Mouse (Mus musculus): ENCODE data around the gene Fbxw11. TPM values are rescaled to one million over a fixed set of nuclear protein-coding genes. Genes with fewer than 3 reads are reported as not detected.

The Fbxw11 gene
- polyA plus RNA-seq, 1 experiment from 2014 or later, result 95.8 TPM

GRCm38 (mm10) chr11:32725171-32725570 lies 82.6 kb downstream of the Fbxw11 start:
- no peak overlapping the region for H3K4me3 ChIP-seq (ENCODE audit: low read depth, low read length)
- H3K27ac ChIP-seq (ENCODE audit: low read depth, low read length), result no peak overlapping the region
- no peaks in the 10 kb centered on the region for H3K27me3 ChIP-seq (ENCODE audit: control insufficient read depth, insufficient read depth, low read length)
- no peak for DNase-seq (ENCODE audit: low spot score)
- H3K9ac ChIP-seq (ENCODE audit: low read length), result no peak overlapping the region
- no peak overlapping the region for H3K4me2 ChIP-seq (ENCODE audit: low read depth, low read length, severe bottlenecking)
- H3K9me3 ChIP-seq (ENCODE audit: control insufficient read depth, low read length), result no peaks in the 10 kb centered on the region
- 94% methylated on average over 9 of the region's 9 CpGs for WGBS
- H3K4me1 ChIP-seq (replicated peaks; ENCODE audit: control insufficient read depth, insufficient read depth, low read length), result no peaks in the 10 kb centered on the region
- no peaks in the 10 kb centered on the region for H3K36me3 ChIP-seq (ENCODE audit: control insufficient read depth, insufficient read depth, low read length)
- ATAC-seq (replicated peaks; ENCODE audit: low FRiP score), result no peak

- DNase-seq (ENCODE audit: low spot score), result no peak
- Histone ChIP-seq H3K9ac (ENCODE audit: low read length) (no peak overlapping the region), H3K9me3 (ENCODE audit: control insufficient read depth, low read length) (no peaks in the 10 kb centered on the region), H3K4me1 (replicated peaks; ENCODE audit: control insufficient read depth, insufficient read depth, low read length) (no peaks in the 10 kb centered on the region), H3K4me3 (ENCODE audit: low read depth, low read length) (no peak overlapping the region), H3K4me2 (ENCODE audit: low read depth, low read length, severe bottlenecking) (no peak overlapping the region), H3K27ac (ENCODE audit: low read depth, low read length) (no peak overlapping the region), H3K36me3 (ENCODE audit: control insufficient read depth, insufficient read depth, low read length) (no peaks in the 10 kb centered on the region; the same call in 1 of the 2 replicates), H3K27me3 (ENCODE audit: control insufficient read depth, insufficient read depth, low read length) (no peaks in the 10 kb centered on the region)
- no peak for ATAC-seq (replicated peaks; ENCODE audit: low FRiP score)
- 80% methylated on average over 5 of the region's 5 CpGs for WGBS
These were observed 89.9 kb downstream of the Fbxw11 start for GRCm38 (mm10) chr11:32732467-32732866.

- Histone ChIP-seq H3K4me2 (ENCODE audit: low read depth, low read length, severe bottlenecking) (no peak overlapping the region), H3K27me3 (ENCODE audit: control insufficient read depth, insufficient read depth, low read length) (no peaks in the 10 kb centered on the region), H3K9ac (ENCODE audit: low read length) (no peak overlapping the region), H3K9me3 (ENCODE audit: control insufficient read depth, low read length) (no peaks in the 10 kb centered on the region), H3K27ac (ENCODE audit: low read depth, low read length) (no peak overlapping the region), H3K4me3 (ENCODE audit: low read depth, low read length) (no peak overlapping the region), H3K4me1 (replicated peaks; ENCODE audit: control insufficient read depth, insufficient read depth, low read length) (no peaks in the 10 kb centered on the region), H3K36me3 (ENCODE audit: control insufficient read depth, insufficient read depth, low read length) (peaks cover 2% of the 10 kb centered on the region; the same call in 1 of the 2 replicates)
- 89% methylated on average over 6 of the region's 6 CpGs for WGBS
- DNase-seq (ENCODE audit: low spot score), result no peak
- ATAC-seq (replicated peaks; ENCODE audit: low FRiP score), result no peak
These were observed 90.7 kb downstream of the Fbxw11 start for GRCm38 (mm10) chr11:32733195-32733594.

GRCm38 (mm10) chr11:32736371-32736770 lies 93.8 kb downstream of the Fbxw11 start:
- DNase-seq (ENCODE audit: low spot score), result no peak
- Histone ChIP-seq H3K27me3 (ENCODE audit: control insufficient read depth, insufficient read depth, low read length) (no peaks in the 10 kb centered on the region), H3K9me3 (ENCODE audit: control insufficient read depth, low read length) (no peaks in the 10 kb centered on the region), H3K4me2 (ENCODE audit: low read depth, low read length, severe bottlenecking) (no peak overlapping the region), H3K4me1 (replicated peaks; ENCODE audit: control insufficient read depth, insufficient read depth, low read length) (no peaks in the 10 kb centered on the region), H3K4me3 (ENCODE audit: low read depth, low read length) (no peak overlapping the region), H3K36me3 (ENCODE audit: control insufficient read depth, insufficient read depth, low read length) (peaks cover 12% of the 10 kb centered on the region; the same call in 1 of the 2 replicates), H3K27ac (ENCODE audit: low read depth, low read length) (no peak overlapping the region), H3K9ac (ENCODE audit: low read length) (no peak overlapping the region)
- ATAC-seq (replicated peaks; ENCODE audit: low FRiP score), result no peak
- WGBS, result 85% methylated on average over 2 of the region's 2 CpGs

GRCm38 (mm10) chr11:32737729-32738128 lies 95.2 kb downstream of the Fbxw11 start:
- WGBS, result 92% methylated on average over 5 of the region's 5 CpGs
- H3K4me1 ChIP-seq (replicated peaks; ENCODE audit: control insufficient read depth, insufficient read depth, low read length), result no peaks in the 10 kb centered on the region
- H3K4me2 ChIP-seq (ENCODE audit: low read depth, low read length, severe bottlenecking), result no peak overlapping the region
- no peak overlapping the region for H3K27ac ChIP-seq (ENCODE audit: low read depth, low read length)
- DNase-seq (ENCODE audit: low spot score), result no peak
- H3K9me3 ChIP-seq (ENCODE audit: control insufficient read depth, low read length), result no peaks in the 10 kb centered on the region
- no peaks in the 10 kb centered on the region for H3K27me3 ChIP-seq (ENCODE audit: control insufficient read depth, insufficient read depth, low read length)
- no peak overlapping the region for H3K4me3 ChIP-seq (ENCODE audit: low read depth, low read length)
- H3K9ac ChIP-seq (ENCODE audit: low read length), result no peak overlapping the region
- no peak for ATAC-seq (replicated peaks; ENCODE audit: low FRiP score)
- H3K36me3 ChIP-seq (ENCODE audit: control insufficient read depth, insufficient read depth, low read length), result peaks cover 12% of the 10 kb centered on the region; the same call in 1 of the 2 replicates

GRCm38 (mm10) chr11:32743891-32744290 lies 101.4 kb downstream of the Fbxw11 start:
- Histone ChIP-seq H3K9ac (ENCODE audit: low read length) (no peak overlapping the region), H3K4me3 (ENCODE audit: low read depth, low read length) (no peak overlapping the region), H3K27ac (ENCODE audit: low read depth, low read length) (no peak overlapping the region), H3K4me2 (ENCODE audit: low read depth, low read length, severe bottlenecking) (no peak overlapping the region), H3K4me1 (replicated peaks; ENCODE audit: control insufficient read depth, insufficient read depth, low read length) (no peaks in the 10 kb centered on the region), H3K9me3 (ENCODE audit: control insufficient read depth, low read length) (no peaks in the 10 kb centered on the region), H3K36me3 (ENCODE audit: control insufficient read depth, insufficient read depth, low read length) (peaks cover 14% of the 10 kb centered on the region; the same call in 1 of the 2 replicates), H3K27me3 (ENCODE audit: control insufficient read depth, insufficient read depth, low read length) (no peaks in the 10 kb centered on the region)
- ATAC-seq (replicated peaks; ENCODE audit: low FRiP score), result no peak
- 84% methylated on average over 5 of the region's 5 CpGs for WGBS
- peak; percentile 7 for DNase-seq (ENCODE audit: low spot score)

GRCm38 (mm10) chr11:32744463-32744862 lies 101.9 kb downstream of the Fbxw11 start:
- Histone ChIP-seq H3K27me3 (ENCODE audit: control insufficient read depth, insufficient read depth, low read length) (no peaks in the 10 kb centered on the region), H3K4me2 (ENCODE audit: low read depth, low read length, severe bottlenecking) (no peak overlapping the region), H3K9me3 (ENCODE audit: control insufficient read depth, low read length) (no peaks in the 10 kb centered on the region), H3K4me3 (ENCODE audit: low read depth, low read length) (no peak overlapping the region), H3K27ac (ENCODE audit: low read depth, low read length) (no peak overlapping the region), H3K4me1 (replicated peaks; ENCODE audit: control insufficient read depth, insufficient read depth, low read length) (no peaks in the 10 kb centered on the region), H3K9ac (ENCODE audit: low read length) (no peak overlapping the region), H3K36me3 (ENCODE audit: control insufficient read depth, insufficient read depth, low read length) (peaks cover 11% of the 10 kb centered on the region; the same call in 1 of the 2 replicates)
- no peak for ATAC-seq (replicated peaks; ENCODE audit: low FRiP score)
- 96% methylated on average over 7 of the region's 7 CpGs for WGBS
- DNase-seq (ENCODE audit: low spot score), result peak; percentile 48

- H3K4me3 ChIP-seq (ENCODE audit: low read depth, low read length), result no peak overlapping the region
- no peak overlapping the region for H3K4me2 ChIP-seq (ENCODE audit: low read depth, low read length, severe bottlenecking)
- no peaks in the 10 kb centered on the region for H3K9me3 ChIP-seq (ENCODE audit: control insufficient read depth, low read length)
- DNase-seq (ENCODE audit: low spot score) (peak; percentile 43), ATAC-seq (replicated peaks; ENCODE audit: low FRiP score) (no peak)
- peaks cover 6% of the 10 kb centered on the region; the same call in 1 of the 2 replicates for H3K36me3 ChIP-seq (ENCODE audit: control insufficient read depth, insufficient read depth, low read length)
- WGBS, result 94% methylated on average over 4 of the region's 4 CpGs
- no peaks in the 10 kb centered on the region for H3K4me1 ChIP-seq (replicated peaks; ENCODE audit: control insufficient read depth, insufficient read depth, low read length)
- H3K9ac ChIP-seq (ENCODE audit: low read length), result no peak overlapping the region
- H3K27me3 ChIP-seq (ENCODE audit: control insufficient read depth, insufficient read depth, low read length), result no peaks in the 10 kb centered on the region
- H3K27ac ChIP-seq (ENCODE audit: low read depth, low read length), result no peak overlapping the region
These were observed 102.9 kb downstream of the Fbxw11 start for GRCm38 (mm10) chr11:32745466-32745865.

- H3K9ac ChIP-seq (ENCODE audit: low read length), result no peak overlapping the region
- no peaks in the 10 kb centered on the region for H3K4me1 ChIP-seq (replicated peaks; ENCODE audit: control insufficient read depth, insufficient read depth, low read length)
- H3K9me3 ChIP-seq (ENCODE audit: control insufficient read depth, low read length), result no peaks in the 10 kb centered on the region
- 84% methylated on average over 5 of the region's 5 CpGs for WGBS
- no peaks in the 10 kb centered on the region for H3K27me3 ChIP-seq (ENCODE audit: control insufficient read depth, insufficient read depth, low read length)
- no peak overlapping the region for H3K27ac ChIP-seq (ENCODE audit: low read depth, low read length)
- H3K4me2 ChIP-seq (ENCODE audit: low read depth, low read length, severe bottlenecking), result no peak overlapping the region
- no peak overlapping the region for H3K4me3 ChIP-seq (ENCODE audit: low read depth, low read length)
- no peak for ATAC-seq (replicated peaks; ENCODE audit: low FRiP score)
- peak; percentile 20 for DNase-seq (ENCODE audit: low spot score)
- peaks cover 6% of the 10 kb centered on the region; the same call in 1 of the 2 replicates for H3K36me3 ChIP-seq (ENCODE audit: control insufficient read depth, insufficient read depth, low read length)
These were observed 103.5 kb downstream of the Fbxw11 start for GRCm38 (mm10) chr11:32746036-32746435.
